Mouse (Mus musculus): ENCODE measurements around the gene Gm11168.
"Not testable (repeated sequence)": the region's sequence is repeated elsewhere in the genome, so short reads cannot be mapped to it uniquely, and the experiment has no call there.

GRCm38 (mm10) chr9:3015896-3016295, 12.8 kb downstream of the Gm11168 start:
- TF ChIP-seq CTCF (IDR thresholded peaks at IDR 0.05; ENCODE audit: borderline replicate concordance, insufficient read depth, low read length); POLR2A (IDR thresholded peaks at IDR 0.05; ENCODE audit: low read depth, low read length): not testable (repeated sequence)
